Mouse (Mus musculus) Patski (cell line): ENCODE results near the gene Il12b. TPM values are rescaled to one million over a fixed set of nuclear protein-coding genes. Genes with fewer than 3 reads are reported as not detected.
A peak's percentile ranks its signal among the peaks of the same experiment; 100 is the strongest.

Experiments used
- ATAC-seq: fragments of 100-300 bp; one replicate; pipeline ENCODE4 v1.8.0; 2021
- CTCF ChIA-PET: fragments of 350-600 bp; sonication (Branson Sonifier 250); formaldehyde crosslinking; loops from one replicate; lab custom pipeline; 2022; ENCODE audit warnings: inconsistent platforms; lab: Charles Lee
- POLR2A ChIA-PET: fragments of 350-600 bp; sonication (Branson Sonifier 250); formaldehyde crosslinking; loops from one replicate; lab custom pipeline; 2022; ENCODE audit warnings: antibody characterized with exemption, inconsistent platforms; lab: Charles Lee
- DNase-seq: peaks from one replicate; pipeline ENCODE4 v3.0.0-alpha.2; 2011; ENCODE audit warnings: low read depth, low spot score
- H3K27me3 ChIP-seq: fragments of 371-371 bp; one replicate; pipeline ENCODE4 v1.5.1; 2021
- CTCF ChIP-seq: fragments of 100-300 bp; IDR thresholded peaks from one replicate; pipeline ENCODE4 v1.5.1; 2021
- in situ Hi-C: fragments of 300-500 bp; cut with MboI; formaldehyde crosslinking; loops from 3 replicates; pipeline ENCODE4 v1.11.1; 2018; ENCODE audit warnings: low pct_unique_long_range_greater_than_20kb, mixed read lengths
- polyA plus RNA-seq: library from polyadenylated mRNA; unstranded; gene quantifications from one replicate; pipeline ENCODE4 v1.2.3, GENCODE M21; 2021

Il12b gene
- not detected for polyA plus RNA-seq

DNA sequence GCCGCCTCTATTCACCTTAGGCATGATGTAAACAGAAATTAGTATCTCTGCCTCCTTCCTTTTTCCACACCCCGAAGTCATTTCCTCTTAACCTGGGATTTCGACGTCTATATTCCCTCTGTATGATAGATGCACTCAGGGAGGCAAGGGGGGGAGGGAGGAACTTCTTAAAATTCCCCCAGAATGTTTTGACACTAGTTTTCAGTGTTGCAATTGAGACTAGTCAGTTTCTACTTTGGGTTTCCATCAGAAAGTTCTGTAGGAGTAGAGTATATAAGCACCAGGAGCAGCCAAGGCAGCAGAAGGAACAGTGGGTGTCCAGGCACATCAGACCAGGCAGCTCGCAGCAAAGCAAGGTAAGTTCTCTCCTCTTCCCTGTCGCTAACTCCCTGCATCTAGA is at the start of gene Il12b:
Gene Il12b, plus strand, starts transcription at position 301 of the 400 bp plus-strand sequence.
- DNase-seq: no peak
- no peak for TF ChIP-seq CTCF
- in situ Hi-C loops: no loop called here
- ChIA-PET CTCF (no interaction called here), POLR2A (interaction anchor here (0.8 kb wide), 1 partner anchor 9 kb away, joined by 3 read pairs; no protein-coding TSS in a partner anchor)
- no peaks in the 10 kb centered on the region for H3K27me3 ChIP-seq
- no peak for ATAC-seq

DNA sequence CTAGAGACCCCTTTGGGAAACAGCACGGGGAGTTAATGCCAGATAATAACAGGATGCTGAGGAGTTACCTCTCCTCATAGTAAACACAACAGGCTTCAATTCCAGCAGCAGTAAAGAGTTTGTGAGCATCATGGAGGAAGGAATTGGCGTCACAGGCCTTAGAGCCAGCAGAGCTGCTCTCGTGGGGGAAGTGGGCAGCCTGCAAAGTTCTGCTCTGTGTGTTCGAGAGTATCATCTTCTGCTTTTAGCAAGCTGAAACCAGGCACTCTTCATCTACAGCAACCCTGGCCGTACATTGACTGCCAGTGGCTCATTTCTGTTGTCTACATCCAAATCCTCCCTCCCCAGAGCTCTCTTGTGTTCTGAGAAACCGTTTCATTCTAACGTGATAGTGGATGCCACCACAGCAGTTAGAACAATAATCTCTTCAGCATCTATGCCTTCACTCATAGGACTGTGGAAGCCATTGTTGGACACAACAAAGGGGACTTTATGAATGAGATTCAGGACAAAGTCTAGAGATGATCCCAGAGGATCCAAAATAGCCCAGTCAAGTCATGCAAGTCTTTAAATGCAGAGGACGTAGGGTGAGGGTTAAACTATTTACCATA is 44.9 kb upstream of the Il12b start:
- peaks cover 6% of the 10 kb centered on the region for H3K27me3 ChIP-seq
- DNase-seq: no peak
- POLR2A ChIA-PET: no interaction called here
- CTCF ChIA-PET: interaction anchor here (0.7 kb wide), 1 partner anchor 24 kb away, joined by 3 read pairs; no protein-coding TSS in a partner anchor
- no peak for TF ChIP-seq CTCF
- in situ Hi-C loops: no loop called here
- no peak for ATAC-seq

- ATAC-seq (no peak), DNase-seq (no peak)
- POLR2A ChIA-PET: no interaction called here
- H3K27me3 ChIP-seq: peaks cover 6% of the 10 kb centered on the region
- in situ Hi-C loops: no loop called here
- no peak for TF ChIP-seq CTCF
- CTCF ChIA-PET: interaction anchor here (1.3 to 1.5 kb wide), 2 partner anchors 9 to 15 kb away, joined by 3 to 4 read pairs; no protein-coding TSS in a partner anchor
Observed at GRCm38 (mm10) chr11:44356171-44356570, 43.7 kb upstream of the Il12b start.

DNA sequence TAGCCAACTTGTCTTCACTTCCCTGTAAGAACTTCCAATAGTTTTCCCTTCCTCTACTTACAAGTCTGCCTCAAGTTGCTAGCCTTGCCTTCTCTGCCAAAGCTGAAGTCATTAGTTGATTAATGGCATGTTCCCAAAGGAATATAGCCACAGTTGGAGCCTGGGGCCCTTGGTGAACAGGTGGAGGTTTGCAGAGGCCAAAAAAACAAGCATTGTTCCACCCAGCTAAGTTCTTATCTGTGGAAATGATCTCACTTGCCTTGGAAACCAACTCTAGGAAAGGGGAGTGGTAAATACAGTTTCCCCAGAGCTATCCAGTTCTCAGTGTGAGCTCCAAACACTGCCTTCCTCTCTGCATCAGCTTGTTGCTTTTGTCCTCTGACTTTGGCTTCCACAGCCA is 35.3 kb upstream of the Il12b start:
- no peak for ATAC-seq
- in situ Hi-C loops: no loop called here
- CTCF ChIA-PET: interaction anchor here (1.2 kb wide), 1 partner anchor 8 kb away, joined by 4 read pairs; no protein-coding TSS in a partner anchor
- POLR2A ChIA-PET: no interaction called here
- H3K27me3 ChIP-seq: no peaks in the 10 kb centered on the region
- no peak for DNase-seq
- TF ChIP-seq CTCF: no peak

DNA sequence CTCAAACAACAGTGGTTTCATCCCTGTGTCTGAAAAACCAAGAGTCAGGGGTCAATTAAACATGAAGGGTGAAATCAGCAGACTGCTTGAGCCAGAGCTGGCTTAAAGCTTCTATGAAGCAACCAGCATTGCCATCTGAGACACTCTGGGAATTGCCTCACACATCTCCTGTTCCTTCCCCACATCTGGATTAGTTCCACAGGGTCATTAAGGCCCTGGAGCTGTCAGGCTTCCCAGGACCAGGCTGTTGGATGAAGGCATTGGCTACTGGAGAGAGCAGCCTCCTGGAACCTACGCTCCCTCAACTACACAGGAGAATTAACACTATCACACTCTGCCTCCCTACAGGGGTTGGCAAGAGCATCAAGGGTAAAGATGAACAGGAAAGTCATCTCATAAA is 32.2 kb upstream of the Il12b start:
- DNase-seq (peak; percentile 35), ATAC-seq (peak; percentile 44)
- CTCF ChIA-PET: interaction anchor here (1.1 kb wide), 1 partner anchor 10 kb away, joined by 3 read pairs; no protein-coding TSS in a partner anchor
- in situ Hi-C loops: no loop called here
- no peak for TF ChIP-seq CTCF
- H3K27me3 ChIP-seq: no peaks in the 10 kb centered on the region
- POLR2A ChIA-PET: interaction anchor here (0.6 kb wide), 1 partner anchor 28 kb away, joined by 6 read pairs; no protein-coding TSS in a partner anchor

DNA sequence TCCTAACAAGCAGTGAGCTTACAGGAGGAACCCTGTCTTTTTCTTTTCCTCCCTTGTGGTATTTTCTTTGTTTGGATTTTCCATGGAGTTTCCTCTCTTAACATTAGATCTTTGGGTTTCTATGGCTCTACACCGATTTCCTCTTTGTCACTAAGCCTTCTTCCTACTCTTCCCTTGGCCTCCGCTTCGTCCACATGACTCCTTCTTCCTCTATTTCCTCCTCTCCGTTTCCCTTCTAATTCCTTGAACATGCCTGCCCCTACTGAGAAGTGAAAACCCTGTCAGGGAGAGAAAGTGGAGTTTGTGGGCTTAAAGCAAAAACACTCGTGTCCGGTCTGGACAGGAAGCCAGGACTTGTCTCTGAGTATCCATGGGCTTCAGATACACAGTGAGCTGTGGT is 27.0 kb upstream of the Il12b start:
- ATAC-seq: no peak
- POLR2A ChIA-PET: no interaction called here
- H3K27me3 ChIP-seq: no peaks in the 10 kb centered on the region
- no peak for TF ChIP-seq CTCF
- CTCF ChIA-PET: no interaction called here
- in situ Hi-C loops: no loop called here
- DNase-seq: no peak

GRCm38 (mm10) chr11:44377879-44378278 is 22.0 kb upstream of the Il12b start:
- ATAC-seq (no peak), DNase-seq (no peak)
- ChIA-PET POLR2A (no interaction called here), CTCF (interaction anchor here (1.1 kb wide), 1 partner anchor 10 kb away, joined by 3 read pairs; no protein-coding TSS in a partner anchor)
- H3K27me3 ChIP-seq: peaks cover 5% of the 10 kb centered on the region
- in situ Hi-C loops: no loop called here
- TF ChIP-seq CTCF: no peak

- CTCF ChIA-PET: no interaction called here
Observed at GRCm38 (mm10) chr11:44380432-44381051, 19.3 kb upstream of the Il12b start.

GRCm38 (mm10) chr11:44382200-44382599 is 17.7 kb upstream of the Il12b start:
- in situ Hi-C loops: no loop called here
- no peak for TF ChIP-seq CTCF
- CTCF ChIA-PET: interaction anchor here (1.1 kb wide), 1 partner anchor 13 kb away, joined by 3 read pairs; no protein-coding TSS in a partner anchor

More at GRCm38 (mm10) chr11:44380432-44381051, 19.3 kb upstream of the Il12b start:
- DNase-seq: no peak
- H3K27me3 ChIP-seq: peaks cover 5% of the 10 kb centered on the region
- TF ChIP-seq CTCF: no peak
- ATAC-seq: no peak
- POLR2A ChIA-PET: interaction anchor here (0.6 to 0.9 kb wide), 2 partner anchors 18 to 1303 kb away, joined by 3 to 5 read pairs; no protein-coding TSS in a partner anchor
- in situ Hi-C loops: no loop called here

DNA sequence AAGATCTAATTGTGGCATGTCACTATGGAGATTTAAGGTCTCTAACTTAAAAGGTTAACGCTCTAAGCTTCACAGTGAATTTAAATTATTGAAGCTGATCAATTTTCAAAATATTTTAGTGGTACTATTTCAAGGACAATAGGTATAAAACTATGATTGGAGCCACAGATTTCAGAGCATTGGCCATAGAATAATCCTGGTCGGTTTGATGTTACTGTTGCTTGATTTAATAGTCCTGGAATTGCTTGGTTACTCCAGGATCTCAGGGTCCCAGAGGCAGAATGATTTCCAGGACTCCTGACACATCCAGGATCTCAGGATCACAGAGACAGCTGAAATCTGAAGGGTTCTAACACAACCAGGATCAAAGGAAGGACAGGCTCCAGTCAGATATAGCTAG is 12.8 kb upstream of the Il12b start:
- in situ Hi-C loops: no loop called here
- no peak for TF ChIP-seq CTCF

More at GRCm38 (mm10) chr11:44382200-44382599, 17.7 kb upstream of the Il12b start:
- peaks cover 5% of the 10 kb centered on the region for H3K27me3 ChIP-seq
- POLR2A ChIA-PET: interaction anchor here (0.6 kb wide), 1 partner anchor 1023 kb away, joined by 5 read pairs; no protein-coding TSS in a partner anchor
- DNase-seq (no peak), ATAC-seq (no peak)

More for the DNA sequence above, 12.8 kb upstream of the Il12b start:
- no peaks in the 10 kb centered on the region for H3K27me3 ChIP-seq
- no peak for ATAC-seq
- POLR2A ChIA-PET: no interaction called here
- no peak for DNase-seq
- CTCF ChIA-PET: interaction anchor here (0.9 kb wide), 1 partner anchor 14 kb away, joined by 3 read pairs; no protein-coding TSS in a partner anchor
